Comparison of ENCODE assay signal across 8 mouse cellular contexts in genomic region chr7:131409321-131409987, GRCm38 (mm10). TPM values are rescaled to one million over a fixed set of nuclear protein-coding genes. Genes with fewer than 3 reads are reported as not detected.
DNase-seq lines count a peak whose midpoint lies in the region; ATAC-seq and TF ChIP-seq lines count a peak whose summit lies in the region.

No protein-coding gene starts in this region.

- TF ChIP-seq RAD21 in MEL (IDR thresholded peaks at IDR 0.05; ENCODE audit: low read depth, low read length) = no peak

- no peak for TF ChIP-seq EP300 in MEL (IDR thresholded peaks at IDR 0.05; ENCODE audit: low read depth in 1 of 2, low read length in 2 of 2)

- H3K79me2 ChIP-seq in MEL (ENCODE audit: control insufficient read depth, insufficient read depth, low read length, poor library complexity) = peaks cover 18% of the 10 kb centered on the region

- no peak for TF ChIP-seq POLR2A in MEL (IDR thresholded peaks at IDR 0.05; ENCODE audit: control insufficient read depth in 1 of 2, insufficient read depth in 1 of 2, low read depth in 1 of 2, low read length in 2 of 2, poor library complexity in 1 of 2)

- peak overlapping the region; percentile 89 for H3K9ac ChIP-seq in MEL (ENCODE audit: control insufficient read depth, low read depth, low read length, poor library complexity, severe bottlenecking)
- H3K9ac ChIP-seq in intestine, embryonic 16.5 days (ENCODE audit: low read depth, low read length) = peak overlapping the region; percentile 97

- intact Hi-C loops in gastrocnemius, adult 2 months (cut with DNase I) = no loop called here

- no peaks in the 10 kb centered on the region for H3K9me3 ChIP-seq in MEL (replicated peaks; ENCODE audit: insufficient read depth, low read length)
- H3K9me3 ChIP-seq in erythroblast, embryonic 14.5 days (ENCODE audit: control insufficient read depth, low read length) = no peaks in the 10 kb centered on the region
- no peaks in the 10 kb centered on the region for H3K9me3 ChIP-seq in intestine, embryonic 16.5 days (ENCODE audit: control insufficient read depth, low read length)
- no peaks in the 10 kb centered on the region for H3K9me3 ChIP-seq in midbrain, embryonic 10.5 days (replicated peaks)

- TF ChIP-seq CTCF in gastrocnemius, adult 2 months (IDR thresholded peaks at IDR 0.05) = no peak
- TF ChIP-seq CTCF in MEL (IDR thresholded peaks at IDR 0.05 in 2 of 3, conservative IDR thresholded peaks at IDR 0.05 in 1 of 3; ENCODE audit: control insufficient read depth in 1 of 3, insufficient read depth in 1 of 3, low read depth in 2 of 3, low read length in 3 of 3, poor library complexity in 1 of 3, severe bottlenecking in 1 of 3) = no peak

- ATAC-seq in intestine, embryonic 16.5 days = peak; percentile 15; the same call in 1 of the 2 replicates

- H3K27me3 ChIP-seq in MEL (ENCODE audit: control insufficient read depth in 1 of 2, insufficient read depth in 2 of 2, low read length in 2 of 2) = no peaks in the 10 kb centered on the region
- H3K27me3 ChIP-seq in erythroblast, embryonic 14.5 days (ENCODE audit: control insufficient read depth) = peaks cover 9% of the 10 kb centered on the region
- H3K27me3 ChIP-seq in intestine, embryonic 16.5 days (replicated peaks; ENCODE audit: control insufficient read depth, insufficient read depth, low read length) = no peaks in the 10 kb centered on the region
- H3K27me3 ChIP-seq in midbrain, embryonic 10.5 days (ENCODE audit: low read depth, poor library complexity, severe bottlenecking) = no peaks in the 10 kb centered on the region

- H3K4me2 ChIP-seq in intestine, embryonic 16.5 days (ENCODE audit: low read depth, low read length) = peak overlapping the region; percentile 81

- H3K36me3 ChIP-seq in MEL (ENCODE audit: control insufficient read depth in 1 of 2, insufficient read depth in 2 of 2, low read length in 2 of 2) = peaks cover 0 to 17% of the 10 kb centered on the region in 2 experiments; a peak in 2 of 4 replicates
- peaks cover 22% of the 10 kb centered on the region for H3K36me3 ChIP-seq in erythroblast, embryonic 14.5 days (ENCODE audit: control insufficient read depth)
- no peaks in the 10 kb centered on the region for H3K36me3 ChIP-seq in intestine, embryonic 16.5 days (ENCODE audit: control insufficient read depth, insufficient read depth, low read length)
- peaks cover 5% of the 10 kb centered on the region; the same call in 1 of the 2 replicates for H3K36me3 ChIP-seq in midbrain, embryonic 10.5 days

- peak overlapping the region; percentile 74 for H3K4me3 ChIP-seq in gastrocnemius, adult 2 months
- peak overlapping the region; percentile 70 to 75 for H3K4me3 ChIP-seq in MEL (ENCODE audit: control insufficient read depth in 1 of 2, insufficient read depth in 1 of 2, low read depth in 2 of 2, low read length in 2 of 2)
- H3K4me3 ChIP-seq in erythroblast, embryonic 14.5 days (replicated peaks) = peak overlapping the region; percentile 78
- peak overlapping the region; percentile 97 for H3K4me3 ChIP-seq in intestine, embryonic 16.5 days (ENCODE audit: low read length)
- peak overlapping the region; percentile 98 for H3K4me3 ChIP-seq in midbrain, embryonic 10.5 days

- no peak for DNase-seq in gastrocnemius, adult 2 months
- no peak for DNase-seq in gastrocnemius, adult 8-10 months (ENCODE audit: low spot score in 2 of 2)
- peak; percentile 44 for DNase-seq in MEL (ENCODE audit: low read depth, low spot score)
- no peak for DNase-seq in midbrain, embryonic 10.5 days (ENCODE audit: low spot score)
- no peak for DNase-seq in right cerebral cortex, postnatal 25 days
- no peak for DNase-seq in urinary bladder, postnatal 10 days (ENCODE audit: low spot score)

- WGBS in intestine, embryonic 16.5 days = 4% methylated on average over 16 of the region's 16 CpGs
- 12% methylated on average over 16 of the region's 16 CpGs for WGBS in midbrain, embryonic 10.5 days

- H3K27ac ChIP-seq in gastrocnemius, adult 2 months = peak overlapping the region; percentile 96
- H3K27ac ChIP-seq in MEL (ENCODE audit: control insufficient read depth, low read depth, low read length) = no peak overlapping the region
- no peak overlapping the region; the same call in 1 of the 2 replicates for H3K27ac ChIP-seq in intestine, embryonic 16.5 days (ENCODE audit: low read length)
- peak overlapping the region; percentile 94 for H3K27ac ChIP-seq in midbrain, embryonic 10.5 days (replicated peaks)

- H3K4me1 ChIP-seq in MEL (ENCODE audit: control insufficient read depth in 1 of 2, insufficient read depth in 2 of 2, low read length in 2 of 2) = peaks cover 3 to 5% of the 10 kb centered on the region in 2 experiments
- peaks cover 37% of the 10 kb centered on the region for H3K4me1 ChIP-seq in erythroblast, embryonic 14.5 days (ENCODE audit: control insufficient read depth)
- H3K4me1 ChIP-seq in intestine, embryonic 16.5 days (ENCODE audit: control insufficient read depth, insufficient read depth, low read length) = peaks cover 13% of the 10 kb centered on the region
- peaks cover 22% of the 10 kb centered on the region for H3K4me1 ChIP-seq in midbrain, embryonic 10.5 days

TF ChIP-seq in MEL, 35 proteins besides CTCF, POLR2A, EP300 and RAD21:
- TF ChIP-seq MXI1 (IDR thresholded peaks at IDR 0.05; ENCODE audit: low read depth, low read length) (peak; percentile 65; the same call in 1 of the 2 replicates), SIN3A (IDR thresholded peaks at IDR 0.05; ENCODE audit: low read length) (no peak; the same call in 1 of the 2 replicates), CHD2 (IDR thresholded peaks at IDR 0.05; ENCODE audit: low read length) (no peak), KAT2A (conservative IDR thresholded peaks at IDR 0.05; ENCODE audit: low read depth, low read length) (no peak), MEF2A (IDR thresholded peaks at IDR 0.05; ENCODE audit: extremely low read depth, insufficient replicate concordance, low read depth, low read length, poor library complexity, severe bottlenecking) (no peak), POLR2AphosphoS5 (IDR thresholded peaks at IDR 0.05; ENCODE audit: borderline replicate concordance, low read depth, low read length) (no peak)

RNA-seq across cellular contexts. Expression of gene Ikzf5, which starts 0.9 kb away (rescaled TPM):
- total RNA-seq in gastrocnemius, adult 2 months (2021) = 10 to 100 TPM; 35.4 to 36.2 TPM
- total RNA-seq in gastrocnemius, adult 8-10 months (2022) = 10 to 100 TPM; 28.3 to 38.2 (median 32.7) TPM
- 8.3 and 8.8 TPM in 2 replicates for total RNA-seq in MEL (2012; rRNA removed)
- 10 to 100 TPM; 28.5 to 65.4 TPM for polyA plus RNA-seq in MEL (2012; ENCODE audit: insufficient read depth in 1 of 2, insufficient read length in 2 of 2, low read depth in 1 of 2, low replicate concordance in 2 of 2, missing spikeins in 1 of 2)
- 1.7 and 2.3 TPM in 2 replicates for polyA plus RNA-seq in erythroblast, embryonic 14.5 days (2012)
- polyA plus RNA-seq in intestine, embryonic 16.5 days (2015; fragmentation: Nextera tagmentation; extraction: Ambion mirVana) = 8.1 and 9.4 TPM in 2 replicates
- polyA plus RNA-seq in midbrain, embryonic 10.5 days (2016; fragmentation: Nextera tagmentation; extraction: Ambion mirVana) = 15.6 and 18.7 TPM in 2 replicates

RNA-seq across cellular contexts. Expression of gene Acadsb, which starts 0.9 kb away (rescaled TPM):
- total RNA-seq in gastrocnemius, adult 2 months (2021) = 100 to 1,000 TPM; 143 to 219 TPM
- total RNA-seq in gastrocnemius, adult 8-10 months (2022) = 100 to 1,000 TPM; 146 to 202 (median 176) TPM
- 11.3 and 11.4 TPM in 2 replicates for total RNA-seq in MEL (2012; rRNA removed)
- polyA plus RNA-seq in MEL (2012; ENCODE audit: insufficient read depth in 1 of 2, insufficient read length in 2 of 2, low read depth in 1 of 2, low replicate concordance in 2 of 2, missing spikeins in 1 of 2) = 10 to 100 TPM in 1 of 2 experiments, not detected in 1; 20.7 TPM
- polyA plus RNA-seq in erythroblast, embryonic 14.5 days (2012) = 0.08 and 0.17 TPM in 2 replicates
- 70.5 and 75.2 TPM in 2 replicates for polyA plus RNA-seq in intestine, embryonic 16.5 days (2015; fragmentation: Nextera tagmentation; extraction: Ambion mirVana)
- 64.1 and 83.5 TPM in 2 replicates for polyA plus RNA-seq in midbrain, embryonic 10.5 days (2016; fragmentation: Nextera tagmentation; extraction: Ambion mirVana)

RNA-seq across cellular contexts. Expression of gene Pstk, which starts 38.5 kb away (rescaled TPM):
- 10 to 100 TPM; 33.4 to 43.4 TPM for total RNA-seq in gastrocnemius, adult 2 months (2021)
- total RNA-seq in gastrocnemius, adult 8-10 months (2022) = 10 to 100 TPM; 28.2 to 45.0 (median 39.4) TPM
- total RNA-seq in MEL (2012; rRNA removed) = 36.1 and 42.5 TPM in 2 replicates
- 10 to 100 TPM in 1 of 2 experiments, not detected in 1; 57.5 TPM for polyA plus RNA-seq in MEL (2012; ENCODE audit: insufficient read depth in 1 of 2, insufficient read length in 2 of 2, low read depth in 1 of 2, low replicate concordance in 2 of 2, missing spikeins in 1 of 2)
- polyA plus RNA-seq in erythroblast, embryonic 14.5 days (2012) = 1.7 and 2.4 TPM in 2 replicates
- polyA plus RNA-seq in intestine, embryonic 16.5 days (2015; fragmentation: Nextera tagmentation; extraction: Ambion mirVana) = 70.1 and 71.4 TPM in 2 replicates
- 71.7 and 76.0 TPM in 2 replicates for polyA plus RNA-seq in midbrain, embryonic 10.5 days (2016; fragmentation: Nextera tagmentation; extraction: Ambion mirVana)

RNA-seq across cellular contexts. Expression of gene 2310057M21Rik, which starts 46.9 kb away (rescaled TPM):
- total RNA-seq in gastrocnemius, adult 2 months (2021) = 10 to 100 TPM; 18.5 to 24.0 TPM
- total RNA-seq in gastrocnemius, adult 8-10 months (2022) = 10 to 100 TPM; 14.4 to 19.2 (median 16.4) TPM
- 16.7 and 18.0 TPM in 2 replicates for total RNA-seq in MEL (2012; rRNA removed)
- 10 to 100 TPM in 1 of 2 experiments, not detected in 1; 33.0 TPM for polyA plus RNA-seq in MEL (2012; ENCODE audit: insufficient read depth in 1 of 2, insufficient read length in 2 of 2, low read depth in 1 of 2, low replicate concordance in 2 of 2, missing spikeins in 1 of 2)
- 1.5 and 1.8 TPM in 2 replicates for polyA plus RNA-seq in erythroblast, embryonic 14.5 days (2012)
- 20.0 TPM in 2 replicates for polyA plus RNA-seq in intestine, embryonic 16.5 days (2015; fragmentation: Nextera tagmentation; extraction: Ambion mirVana)
- 22.9 and 24.0 TPM in 2 replicates for polyA plus RNA-seq in midbrain, embryonic 10.5 days (2016; fragmentation: Nextera tagmentation; extraction: Ambion mirVana)

Comparison
In these comparisons a context has a peak if more than half of its experiments do, and no peak if none do; other contexts are left out.
1. H3K27ac ChIP-seq: peak in gastrocnemius, adult 2 months (single experiment) and midbrain, embryonic 10.5 days (single experiment); none in MEL (single experiment) and intestine, embryonic 16.5 days (single experiment).
2. RNA of gene Pstk, which starts 38.5 kb away (polyA plus RNA-seq): 71.7 to 76.0 TPM in midbrain, embryonic 10.5 days, 57.5 TPM in MEL and 70.1 to 71.4 TPM in intestine, embryonic 16.5 days; 1.7 to 2.4 TPM in erythroblast, embryonic 14.5 days; every median in the first group is over 10 times any median in the second.
3. Peak in every context shown above with its lines, with median percentiles within 50 percentile points of each other: H3K4me3 ChIP-seq.